Mouse (Mus musculus) bone marrow macrophage, adult 2 months (primary cell): ENCODE data around the gene Fam69b. TPM values are rescaled to one million over a fixed set of nuclear protein-coding genes. Genes with fewer than 3 reads are reported as not detected.

Experiments used
- H3K27ac ChIP-seq: 2 replicates; pipeline ENCODE4 v1.5.1; 2012; ENCODE audit warnings: low read depth, low read length; ENCODE audit not compliant: insufficient read depth
- H3K4me1 ChIP-seq: 2 replicates; pipeline ENCODE4 v1.6.1; 2012; ENCODE audit warnings: low read length; ENCODE audit not compliant: control insufficient read depth, insufficient read depth
- H3K4me3 ChIP-seq: 2 replicates; pipeline ENCODE4 v1.5.1; 2012; ENCODE audit warnings: mild to moderate bottlenecking, low read length, moderate library complexity; ENCODE audit not compliant: insufficient read depth
- CTCF ChIP-seq: IDR thresholded peaks from 2 replicates; pipeline ENCODE4 v1.5.1; 2012; ENCODE audit warnings: low read depth, mild to moderate bottlenecking, low read length, moderate library complexity
- POLR2A ChIP-seq: IDR thresholded peaks from 2 replicates; pipeline ENCODE4 v1.6.1; 2012; ENCODE audit warnings: mild to moderate bottlenecking, low read depth, low read length, borderline replicate concordance
- polyA plus RNA-seq: library from polyadenylated mRNA; stranded (reverse); fragments of >200 nt; gene quantifications from 2 replicates; pipeline ENCODE4 v1.2.4, GENCODE M21; 2012; ENCODE audit not compliant: missing spikeins, insufficient read depth, insufficient read length

Gene Fam69b
- polyA plus RNA-seq, 1 experiment: not detected

DNA sequence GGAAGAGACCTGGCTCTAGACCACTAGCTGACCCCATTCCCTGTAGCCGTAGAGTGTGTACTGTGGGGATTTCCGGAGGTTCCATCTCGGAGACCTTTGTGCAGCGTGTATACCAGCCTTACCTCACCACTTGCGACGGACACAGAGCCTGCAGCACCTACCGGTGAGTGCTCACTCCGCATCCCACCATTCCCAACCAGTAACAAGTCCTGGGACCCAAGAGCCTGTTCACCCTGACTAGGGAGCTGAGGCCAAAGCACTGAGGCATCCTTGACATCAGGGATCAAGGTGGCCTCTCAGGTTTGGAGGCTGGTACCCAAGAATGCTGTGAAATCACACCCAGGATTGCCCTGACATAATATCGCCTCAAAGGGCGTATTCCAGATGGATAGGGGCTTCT is 39.0 kb upstream of the Fam69b start:
- H3K27ac ChIP-seq: no peak overlapping the region
- H3K4me1 ChIP-seq: no peaks in the 10 kb centered on the region
- no peak overlapping the region for H3K4me3 ChIP-seq
- TF ChIP-seq POLR2A (no peak), CTCF (no peak)

DNA sequence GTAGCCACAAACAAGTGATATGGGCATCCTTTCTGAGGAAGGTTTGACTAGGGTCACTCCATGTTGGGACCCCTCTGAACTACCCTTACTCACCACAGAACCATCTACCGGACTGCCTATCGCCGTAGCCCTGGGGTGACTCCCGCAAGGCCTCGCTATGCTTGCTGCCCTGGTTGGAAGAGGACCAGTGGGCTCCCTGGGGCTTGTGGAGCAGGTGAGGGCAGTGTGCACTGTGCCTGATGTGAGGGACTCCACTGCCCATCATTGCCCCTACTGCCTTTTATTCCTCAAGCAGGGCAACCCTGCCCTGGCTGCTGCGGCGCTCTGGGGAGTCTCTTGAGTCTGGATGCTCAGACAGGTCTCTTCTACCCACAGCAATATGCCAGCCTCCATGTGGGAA is 38.0 kb upstream of the Fam69b start:
- Histone ChIP-seq H3K27ac (no peak overlapping the region), H3K4me1 (no peaks in the 10 kb centered on the region), H3K4me3 (no peak overlapping the region)
- TF ChIP-seq CTCF: no peak
- no peak for TF ChIP-seq POLR2A

GRCm38 (mm10) chr2:26590962-26591361 is 37.3 kb upstream of the Fam69b start:
- no peaks in the 10 kb centered on the region for H3K4me1 ChIP-seq
- no peak overlapping the region for H3K27ac ChIP-seq
- no peak overlapping the region for H3K4me3 ChIP-seq
- TF ChIP-seq CTCF (no peak), POLR2A (no peak)

DNA sequence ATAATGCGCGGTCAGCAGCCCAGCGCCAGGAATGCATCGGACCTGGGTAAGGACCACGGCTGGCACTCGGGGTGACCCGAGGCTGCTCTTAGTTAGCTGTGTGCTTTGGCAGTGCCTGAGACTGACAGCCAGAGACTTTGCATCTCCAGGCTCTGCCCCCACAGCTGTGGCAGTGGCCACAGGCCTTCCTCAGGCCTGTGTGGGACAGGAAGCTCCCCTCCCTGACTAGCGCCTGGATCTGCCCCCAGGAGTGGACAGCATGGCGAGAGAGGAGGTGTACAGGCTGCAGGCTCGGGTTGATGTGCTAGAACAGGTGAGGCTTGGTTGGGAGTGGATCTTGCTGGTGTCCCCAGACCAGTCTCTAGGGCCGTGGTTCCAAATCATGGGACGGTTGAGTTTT is 36.8 kb upstream of the Fam69b start:
- no peak for TF ChIP-seq POLR2A
- TF ChIP-seq CTCF: no peak
- Histone ChIP-seq H3K4me1 (no peaks in the 10 kb centered on the region), H3K27ac (no peak overlapping the region), H3K4me3 (no peak overlapping the region)

DNA sequence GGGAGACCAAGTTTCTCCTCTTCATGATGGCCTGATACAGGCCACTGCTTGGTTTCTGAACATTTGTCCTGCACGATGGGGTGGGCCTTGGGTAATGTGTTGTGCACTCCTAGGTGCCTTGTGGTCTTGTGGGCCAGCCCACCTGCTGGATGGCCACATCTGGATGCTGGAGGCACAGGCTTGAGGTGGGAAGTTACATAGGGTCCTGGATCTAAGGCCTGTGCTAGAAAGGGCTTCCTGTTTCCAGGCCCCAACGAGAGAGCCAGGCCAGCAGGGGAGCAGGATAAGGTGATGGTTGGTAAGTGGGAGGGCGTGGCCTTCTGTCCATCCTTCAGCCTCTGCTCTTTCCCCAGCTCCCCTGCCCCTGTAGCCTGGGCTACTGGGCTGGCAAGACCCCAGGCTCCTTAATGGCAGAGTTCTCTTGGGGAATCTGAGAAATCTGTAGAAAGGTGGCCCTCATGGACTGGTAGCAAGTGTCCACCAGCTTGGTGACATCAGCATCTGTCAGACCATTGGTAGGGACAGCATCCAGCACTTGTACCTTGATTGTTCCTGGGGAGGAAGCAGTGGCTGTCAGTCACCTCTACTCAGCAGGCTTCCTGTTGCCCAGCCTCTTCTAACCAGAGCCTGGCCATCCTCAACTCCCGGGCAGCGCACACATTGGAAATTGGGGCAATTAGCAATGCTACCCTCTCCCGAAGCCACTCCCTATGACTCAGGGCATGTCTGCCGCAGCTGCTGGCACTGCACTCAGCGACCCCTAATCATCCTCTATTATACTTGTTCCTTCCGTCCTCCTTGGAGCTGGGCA is 34.8 kb upstream of the Fam69b start:
- no peak overlapping the region for H3K27ac ChIP-seq
- peaks cover 8% of the 10 kb centered on the region for H3K4me1 ChIP-seq
- no peak for TF ChIP-seq POLR2A
- no peak for TF ChIP-seq CTCF
- H3K4me3 ChIP-seq: no peak overlapping the region

GRCm38 (mm10) chr2:26594022-26594346 is 34.3 kb upstream of the Fam69b start:
- no peak overlapping the region for H3K4me3 ChIP-seq
- H3K4me1 ChIP-seq: peaks cover 12% of the 10 kb centered on the region
- TF ChIP-seq CTCF: peak; percentile 44
- no peak for TF ChIP-seq POLR2A
- H3K27ac ChIP-seq: no peak overlapping the region

DNA sequence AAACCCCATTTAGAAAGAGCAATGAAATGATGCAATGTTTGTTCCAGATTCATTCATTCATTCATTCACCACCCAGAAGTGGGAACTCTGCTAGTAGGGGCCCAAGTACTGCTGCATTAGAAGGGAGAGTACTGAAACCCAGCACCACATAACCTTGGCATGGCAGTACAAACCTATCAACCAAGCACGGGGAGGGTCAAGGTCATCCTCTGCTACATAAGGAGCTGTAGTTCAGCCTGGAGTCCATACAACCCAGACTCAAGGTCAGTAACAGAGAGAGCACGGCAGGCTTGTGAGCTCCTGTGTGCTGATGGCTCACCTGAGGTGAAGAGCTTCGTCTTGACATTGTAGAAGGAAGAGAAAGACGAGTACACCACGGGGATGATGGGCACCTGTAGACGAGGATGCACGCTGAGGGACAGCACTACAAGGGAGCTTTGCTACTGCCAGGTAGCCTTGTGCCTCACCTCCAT is 33.8 kb upstream of the Fam69b start:
- TF ChIP-seq POLR2A (no peak), CTCF (no peak)
- peaks cover 15% of the 10 kb centered on the region for H3K4me1 ChIP-seq
- H3K4me3 ChIP-seq: no peak overlapping the region
- no peak overlapping the region for H3K27ac ChIP-seq

DNA sequence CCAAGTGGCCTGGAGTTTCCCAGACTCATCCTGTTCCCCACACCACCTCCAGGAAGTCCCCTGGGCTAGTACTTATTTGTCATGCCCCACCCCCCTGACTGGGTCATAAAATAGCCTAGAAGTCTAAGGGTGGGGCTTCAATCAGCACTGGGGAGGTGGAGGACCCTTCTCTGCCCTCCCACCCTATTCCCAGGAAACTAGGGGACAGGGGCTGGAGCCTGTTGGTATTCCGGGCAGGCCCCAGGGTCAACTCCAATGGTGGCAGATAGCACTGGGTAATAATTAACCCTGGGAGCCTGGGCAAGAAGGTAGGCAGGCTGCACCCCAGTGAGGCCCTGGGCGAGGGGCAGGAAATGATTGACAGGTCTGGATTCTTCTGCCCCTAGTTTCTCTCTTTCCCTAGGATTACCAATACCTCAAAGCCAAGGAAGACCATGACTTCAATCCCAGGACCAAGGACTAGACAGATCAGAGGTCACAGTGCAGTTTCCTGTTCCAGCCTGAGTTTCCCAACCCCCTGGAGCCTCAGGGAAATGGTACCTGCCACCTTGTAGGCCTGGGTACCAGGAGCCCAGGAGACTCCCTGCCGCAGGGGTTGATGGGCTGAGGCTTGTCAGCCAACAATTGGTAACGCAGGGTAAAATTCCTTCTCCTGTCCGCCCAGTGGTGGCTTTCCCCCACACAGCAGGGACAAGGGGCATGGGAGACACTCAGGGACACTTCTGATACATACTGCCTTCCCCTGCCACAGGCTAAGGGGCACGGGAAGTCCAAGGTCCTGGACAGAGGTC is 33.1 kb upstream of the Fam69b start:
- TF ChIP-seq POLR2A (no peak), CTCF (no peak)
- Histone ChIP-seq H3K4me1 (peaks cover 21% of the 10 kb centered on the region), H3K4me3 (no peak overlapping the region), H3K27ac (no peak overlapping the region)

GRCm38 (mm10) chr2:26595725-26596435 is 32.4 kb upstream of the Fam69b start:
- Histone ChIP-seq H3K4me3 (no peak overlapping the region), H3K27ac (no peak overlapping the region), H3K4me1 (peaks cover 23% of the 10 kb centered on the region)
- TF ChIP-seq CTCF: no peak
- no peak for TF ChIP-seq POLR2A

DNA sequence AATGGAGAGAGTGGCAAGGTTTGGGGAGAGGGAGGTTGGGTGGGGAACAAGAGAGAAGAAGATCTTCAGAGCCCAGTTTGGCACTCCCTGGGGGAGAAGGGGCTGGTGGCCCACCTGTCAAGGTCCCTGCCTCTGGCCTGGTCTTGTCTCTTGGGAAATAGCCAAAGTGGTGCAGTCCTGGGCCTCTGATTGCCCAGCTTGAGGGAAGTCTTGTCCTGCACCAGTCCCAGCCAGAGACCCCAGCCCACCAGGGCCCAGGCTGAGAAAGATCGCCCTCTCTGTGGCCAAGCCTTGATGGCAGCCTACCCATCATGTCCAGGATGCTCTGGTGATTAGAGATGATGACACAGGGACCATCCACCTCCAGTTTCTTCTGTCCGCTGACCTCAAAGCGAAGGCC is 31.4 kb upstream of the Fam69b start:
- H3K27ac ChIP-seq: no peak overlapping the region
- peaks cover 23% of the 10 kb centered on the region for H3K4me1 ChIP-seq

More for the DNA sequence above, 31.4 kb upstream of the Fam69b start:
- TF ChIP-seq POLR2A (no peak), CTCF (no peak)
- no peak overlapping the region for H3K4me3 ChIP-seq
